In genomic region chr6:51176791-51177433, GRCm38 (mm10) we compare ENCODE assay signal across 26 mouse cellular contexts.
A peak's percentile ranks its signal among the peaks of the same experiment; 100 is the strongest.
DNase-seq lines count a peak whose midpoint lies in the region; ATAC-seq and TF ChIP-seq lines count a peak whose summit lies in the region.
"Had no signal": no experiment of that assay in that cellular context is flagged by ENCODE, and none has a peak within 500 bp of the region (broad histone marks: within the 10 kb centered on the region; RNA-seq: fewer than 3 reads in every experiment).

No protein-coding gene starts in this region.

- no peak overlapping the region for H3K4me3 ChIP-seq in forebrain, postnatal 0 days (ENCODE audit: low read depth, low read length)
- H3K4me3 ChIP-seq in forebrain, embryonic 10.5 days, result no peak overlapping the region
- no peak overlapping the region for H3K4me3 ChIP-seq in liver, embryonic 13.5 days (replicated peaks)

- no peaks in the 10 kb centered on the region for H3K36me3 ChIP-seq in forebrain, postnatal 0 days (ENCODE audit: insufficient read depth)
- H3K36me3 ChIP-seq in forebrain, embryonic 10.5 days (replicated peaks), result no peaks in the 10 kb centered on the region
- H3K36me3 ChIP-seq in liver, embryonic 13.5 days, result no peaks in the 10 kb centered on the region
- H3K36me3 ChIP-seq: embryonic facial prominence, embryonic 13.5 days; heart, embryonic 12.5 days; kidney, embryonic 15.5 days; limb, embryonic 15.5 days; midbrain, embryonic 10.5 days; neural tube, embryonic 13.5 days; stomach, embryonic 15.5 days had no signal

- H3K4me1 ChIP-seq in forebrain, postnatal 0 days (ENCODE audit: insufficient read depth), result no peaks in the 10 kb centered on the region
- peaks cover 32% of the 10 kb centered on the region for H3K4me1 ChIP-seq in forebrain, embryonic 10.5 days
- H3K4me1 ChIP-seq in liver, embryonic 13.5 days (replicated peaks), result peaks cover 33% of the 10 kb centered on the region

- TF ChIP-seq CTCF in forebrain, postnatal 0 days (IDR thresholded peaks at IDR 0.05; ENCODE audit: low read depth), result no peak
- no peak for TF ChIP-seq CTCF in brain, embryonic 14.5 days (IDR thresholded peaks at IDR 0.05; ENCODE audit: borderline replicate concordance, extremely low read depth, insufficient read depth, insufficient read length)

- WGBS in forebrain, postnatal 0 days, result 6% methylated on average over 6 of the region's 6 CpGs
- 12% methylated on average over 6 of the region's 6 CpGs for WGBS in forebrain, embryonic 10.5 days
- 14% methylated on average over 6 of the region's 6 CpGs for WGBS in liver, embryonic 13.5 days (ENCODE audit: insufficient replicate concordance)

- no peak overlapping the region for H3K4me2 ChIP-seq in forebrain, postnatal 0 days (ENCODE audit: low read depth)
- peak overlapping the region; percentile 75 for H3K4me2 ChIP-seq in liver, embryonic 13.5 days

- no peak for TF ChIP-seq POLR2A in brain, embryonic 14.5 days (IDR thresholded peaks at IDR 0.05; ENCODE audit: borderline replicate concordance, extremely low read depth, insufficient read depth, insufficient read length, poor library complexity, severe bottlenecking)

- no peak overlapping the region for H3K27ac ChIP-seq in forebrain, postnatal 0 days (ENCODE audit: low read depth, low read length)
- no peak overlapping the region for H3K27ac ChIP-seq in forebrain, embryonic 10.5 days
- no peak overlapping the region for H3K27ac ChIP-seq in liver, embryonic 13.5 days
- H3K27ac ChIP-seq: embryonic facial prominence, embryonic 13.5 days; forebrain, embryonic 13.5 days; hindbrain, postnatal 0 days; kidney, embryonic 15.5 days; limb, embryonic 15.5 days; midbrain, embryonic 10.5 days; neural tube, embryonic 13.5 days; stomach, embryonic 15.5 days had no signal

- peaks cover 83% of the 10 kb centered on the region for H3K27me3 ChIP-seq in forebrain, postnatal 0 days (ENCODE audit: insufficient read depth, low read length)
- peaks cover 90% of the 10 kb centered on the region for H3K27me3 ChIP-seq in forebrain, embryonic 10.5 days (ENCODE audit: poor library complexity, severe bottlenecking)
- peaks cover 88% of the 10 kb centered on the region for H3K27me3 ChIP-seq in liver, embryonic 13.5 days

- no peak overlapping the region for H3K9ac ChIP-seq in forebrain, postnatal 0 days
- H3K9ac ChIP-seq in liver, embryonic 13.5 days, result no peak overlapping the region
- H3K9ac ChIP-seq: embryonic facial prominence, embryonic 13.5 days; forebrain, embryonic 13.5 days; heart, embryonic 12.5 days; kidney, embryonic 15.5 days; limb, embryonic 15.5 days; neural tube, embryonic 13.5 days; stomach, embryonic 15.5 days had no signal

- peak; percentile 32 for DNase-seq in forebrain, postnatal 0 days
- no peak for DNase-seq in forebrain, embryonic 10.5 days (ENCODE audit: extremely low spot score, low spot score)
- DNase-seq in A20 (ENCODE audit: low read depth, low spot score), result peak; percentile 52
- DNase-seq in brain, embryonic 14.5 days (ENCODE audit: low read depth), result peak; percentile 35
- DNase-seq in liver, embryonic 13.5 days, result no peak
- no peak for DNase-seq in thymus, postnatal 10 days (ENCODE audit: low spot score in 2 of 2)
- DNase-seq in frontal cortex, postnatal 36 days (ENCODE audit: low spot score in 2 of 2), result no peak
- DNase-seq: adrenal gland, postnatal 14 days; cerebellum, adult 11 months; gastrocnemius, postnatal 10 days; heart, adult 11 months; heart, postnatal 14 days; layer of hippocampus, postnatal 36 days; right cerebral cortex, postnatal 4 days; thymus, postnatal 36 days had no signal

- H3K9me3 ChIP-seq in forebrain, postnatal 0 days (ENCODE audit: low read length), result no peaks in the 10 kb centered on the region
- H3K9me3 ChIP-seq in forebrain, embryonic 10.5 days, result no peaks in the 10 kb centered on the region
- H3K9me3 ChIP-seq in liver, embryonic 13.5 days (replicated peaks), result no peaks in the 10 kb centered on the region
- H3K9me3 ChIP-seq: embryonic facial prominence, embryonic 13.5 days; forebrain, embryonic 13.5 days; heart, embryonic 12.5 days; kidney, embryonic 15.5 days; limb, embryonic 15.5 days; midbrain, embryonic 10.5 days; neural tube, embryonic 13.5 days; stomach, embryonic 15.5 days had no signal

- no peak for ATAC-seq in forebrain, postnatal 0 days
- ATAC-seq in liver, embryonic 13.5 days (ENCODE audit: low read depth), result no peak
- ATAC-seq in cerebellum, adult (ENCODE audit: insufficient number of reproducible peaks, low FRiP score, low TSS enrichment), result no peak
- ATAC-seq: forebrain, embryonic 13.5 days; hindbrain, postnatal 0 days; intestine, postnatal 0 days had no signal

Comparison
In these comparisons a context has a peak if more than half of its experiments do, and no peak if none do; other contexts are left out.
1. DNase-seq: peak in forebrain, postnatal 0 days (single experiment), A20 (single experiment) and brain, embryonic 14.5 days (single experiment); none in forebrain, embryonic 10.5 days (single experiment), liver, embryonic 13.5 days (single experiment), thymus, postnatal 10 days (0 of 2) and frontal cortex, postnatal 36 days (0 of 2).